8 mouse cellular contexts compared by ENCODE assay signal in the genomic region with DNA sequence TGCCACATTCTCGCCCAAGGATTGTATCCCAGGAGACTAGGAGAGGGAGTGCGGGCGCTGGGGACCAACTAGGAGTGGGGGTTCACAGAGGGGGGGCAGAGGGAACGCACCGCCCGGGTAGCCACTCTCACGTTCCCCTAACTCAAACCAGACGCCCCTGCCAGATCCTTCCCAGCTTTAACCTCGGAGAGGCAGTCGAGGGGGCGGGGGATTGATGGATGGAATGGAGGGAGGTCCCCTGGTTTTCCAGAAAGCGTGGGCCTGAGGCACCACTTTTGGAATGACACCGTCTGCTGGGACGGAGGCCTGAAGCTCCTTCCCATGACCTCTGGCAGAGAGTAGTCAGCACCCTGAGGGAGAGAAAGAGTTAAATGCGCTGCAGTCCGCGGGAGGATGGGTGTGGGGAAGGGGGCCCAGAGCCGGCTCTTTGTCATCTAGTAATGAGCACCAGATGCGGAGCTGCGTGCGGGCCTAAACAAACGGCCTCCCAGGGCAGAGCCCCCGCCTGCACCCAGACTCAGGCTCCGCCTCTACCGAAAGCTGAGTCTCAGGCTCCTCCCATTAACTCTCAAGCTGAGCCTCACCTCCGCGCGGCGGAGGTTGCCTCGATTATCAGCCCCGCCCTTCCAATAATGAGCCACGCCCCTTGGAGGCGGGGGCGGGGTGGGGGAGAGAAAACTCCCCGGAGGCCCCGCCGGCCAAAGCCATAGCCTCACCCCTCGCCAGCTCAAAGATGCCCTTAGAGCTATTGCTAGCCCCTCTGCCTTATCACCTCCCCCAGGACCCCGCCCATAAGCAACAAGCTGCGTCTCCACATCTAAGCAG. TPM values are rescaled to one million over a fixed set of nuclear protein-coding genes. Genes with fewer than 3 reads are reported as not detected.
DNase-seq lines count a peak whose midpoint lies in the region; ATAC-seq and TF ChIP-seq lines count a peak whose summit lies in the region.

No protein-coding gene starts in this region.

- H3K27me3 ChIP-seq in erythroblast, embryonic 14.5 days (ENCODE audit: control insufficient read depth): peaks cover 69% of the 10 kb centered on the region
- peaks cover 22% of the 10 kb centered on the region for H3K27me3 ChIP-seq in heart, embryonic 16.5 days (ENCODE audit: control insufficient read depth, insufficient read depth, low read length)
- H3K27me3 ChIP-seq in spleen, adult 2 months (ENCODE audit: control insufficient read depth, insufficient read depth, low read length): peaks cover 12% of the 10 kb centered on the region

- no peak for TF ChIP-seq POLR2A in spleen, adult 2 months (IDR thresholded peaks at IDR 0.05; ENCODE audit: low read depth, low read length)

- DNase-seq in ES-E14 (ENCODE audit: low read depth, low spot score): peak; percentile 95
- peak; percentile 70 for DNase-seq in adrenal gland, adult 8-10 months
- DNase-seq in kidney, postnatal 10 days: peak; percentile 87
- DNase-seq in spleen, adult 2 months (ENCODE audit: low read depth in 1 of 2, low spot score in 2 of 2): peak in 1 of 2 experiments; percentile 52
- no peak for DNase-seq in thymus, postnatal 10 days (ENCODE audit: low spot score in 2 of 2)

- peak overlapping the region; percentile 59 for H3K9ac ChIP-seq in ES-E14 (ENCODE audit: insufficient read depth, low read depth, low read length, poor library complexity, severe bottlenecking)
- peak overlapping the region; percentile 69 for H3K9ac ChIP-seq in heart, embryonic 16.5 days (ENCODE audit: low read length)

- H3K27ac ChIP-seq in ES-E14 (ENCODE audit: insufficient read depth, low read depth, low read length, poor library complexity, severe bottlenecking): peak overlapping the region; percentile 48; the same call in 1 of the 2 replicates
- H3K27ac ChIP-seq in heart, embryonic 16.5 days (ENCODE audit: low read length): peak overlapping the region; percentile 43
- no peak overlapping the region for H3K27ac ChIP-seq in spleen, adult 2 months (ENCODE audit: insufficient read depth, low read length)

- WGBS in heart, embryonic 16.5 days: 3% methylated on average over 40 of the region's 40 CpGs
- WGBS in spleen, adult 2 months: 11% methylated on average over 40 of the region's 40 CpGs

- TF ChIP-seq CTCF in spleen, adult 2 months (IDR thresholded peaks at IDR 0.05; ENCODE audit: extremely low read depth, insufficient read depth, insufficient read length, insufficient replicate concordance): no peak

- H3K9me3 ChIP-seq in ES-E14 (ENCODE audit: control insufficient read depth, insufficient read depth, low read depth, low read length): no peaks in the 10 kb centered on the region
- H3K9me3 ChIP-seq in erythroblast, embryonic 14.5 days (ENCODE audit: control insufficient read depth, low read length): peaks cover 3% of the 10 kb centered on the region
- H3K9me3 ChIP-seq in heart, embryonic 16.5 days (replicated peaks; ENCODE audit: control insufficient read depth, low read length): no peaks in the 10 kb centered on the region

- in situ Hi-C loops in ES-E14 (cut with MboI; ENCODE audit: low sequenced_read_pairs in 2 of 2, unreplicated experiment in 2 of 2): no loop called here

- peak; percentile 75 for ATAC-seq in heart, embryonic 16.5 days (replicated peaks; ENCODE audit: extremely low read depth, insufficient read depth, low FRiP score)
- ATAC-seq in megakaryocyte, adult 5-6 weeks (ENCODE audit: poor library complexity, severe bottlenecking): peak; percentile 80

- peaks cover 7 to 25% of the 10 kb centered on the region in 2 experiments; a peak in 3 of 4 replicates for H3K4me1 ChIP-seq in ES-E14 (ENCODE audit: control insufficient read depth in 2 of 2, insufficient read depth in 2 of 2, low read length in 2 of 2, poor library complexity in 1 of 2)
- peaks cover 67% of the 10 kb centered on the region for H3K4me1 ChIP-seq in erythroblast, embryonic 14.5 days (ENCODE audit: control insufficient read depth)
- peaks cover 23% of the 10 kb centered on the region for H3K4me1 ChIP-seq in heart, embryonic 16.5 days (ENCODE audit: control insufficient read depth, insufficient read depth, low read length)
- peaks cover 6% of the 10 kb centered on the region for H3K4me1 ChIP-seq in spleen, adult 2 months (ENCODE audit: control insufficient read depth, insufficient read depth, insufficient read length)

- H3K4me2 ChIP-seq in heart, embryonic 16.5 days (ENCODE audit: low read depth, low read length): peak overlapping the region; percentile 65

- no peaks in the 10 kb centered on the region for H3K36me3 ChIP-seq in ES-E14 (ENCODE audit: control insufficient read depth, insufficient read depth, low read length, poor library complexity, severe bottlenecking)
- no peaks in the 10 kb centered on the region for H3K36me3 ChIP-seq in erythroblast, embryonic 14.5 days (ENCODE audit: control insufficient read depth)
- no peaks in the 10 kb centered on the region for H3K36me3 ChIP-seq in heart, embryonic 16.5 days (ENCODE audit: control insufficient read depth, insufficient read depth)
- no peaks in the 10 kb centered on the region for H3K36me3 ChIP-seq in spleen, adult 2 months (ENCODE audit: control insufficient read depth, insufficient read depth, low read length)

- H3K4me3 ChIP-seq in ES-E14 (ENCODE audit: insufficient read depth in 1 of 2, low read depth in 1 of 2, low read length in 2 of 2, poor library complexity in 1 of 2, severe bottlenecking in 1 of 2): peak overlapping the region; percentile 64 to 68
- H3K4me3 ChIP-seq in erythroblast, embryonic 14.5 days (replicated peaks): peak overlapping the region; percentile 62
- peak overlapping the region; percentile 59 for H3K4me3 ChIP-seq in heart, embryonic 16.5 days (ENCODE audit: low read length)
- H3K4me3 ChIP-seq in spleen, adult 2 months (ENCODE audit: extremely low read depth, insufficient read depth, insufficient read length): peak overlapping the region; percentile 45

TF ChIP-seq in ES-E14, 5 proteins besides CTCF, POLR2A, EP300 and RAD21:
- TF ChIP-seq HCFC1 (IDR thresholded peaks at IDR 0.05; ENCODE audit: borderline replicate concordance, insufficient read depth, low read length): no peak
- TF ChIP-seq CHD2 (IDR thresholded peaks at IDR 0.05; ENCODE audit: low read depth, low read length): no peak
- TF ChIP-seq ZC3H11A (IDR thresholded peaks at IDR 0.05; ENCODE audit: borderline replicate concordance, low read depth, low read length): no peak
- no peak for TF ChIP-seq ZNF384 (IDR thresholded peaks at IDR 0.05; ENCODE audit: low read depth, low read length)
- TF ChIP-seq MAFK (IDR thresholded peaks at IDR 0.05; ENCODE audit: insufficient read depth, low read depth, low read length): no peak

RNA-seq across cellular contexts. Expression of a gene that starts 3.9 kb away (rescaled TPM):
- 4.5 and 9.0 TPM in 2 replicates for total RNA-seq in ES-E14 (2012; rRNA removed)
- total RNA-seq in adrenal gland, adult 8-10 months (2022): 10 to 100 TPM in 1 of 4 experiments, 1 to 10 TPM in 3; 8.9 to 11.8 (median 9.2) TPM
- 0.06 and 0.11 TPM in 2 replicates for polyA plus RNA-seq in erythroblast, embryonic 14.5 days (2012)
- polyA plus RNA-seq in heart, embryonic 16.5 days (2015; fragmentation: Nextera tagmentation; extraction: Ambion mirVana): 21.1 and 23.4 TPM in 2 replicates
- 0.13 TPM in 1 of 2 replicates, not detected in the other for total RNA-seq in megakaryocyte, adult 5-6 weeks (2015)
- not detected in 2 replicates for total RNA-seq in megakaryocyte, adult 5-6 weeks (2017)
- polyA plus RNA-seq in spleen, adult 2 months (2012; rRNA removed): 5.5 and 6.3 TPM in 2 replicates

RNA-seq across cellular contexts. Expression of a gene that starts 13.6 kb away (rescaled TPM):
- 0.89 and 2.3 TPM in 2 replicates for total RNA-seq in ES-E14 (2012; rRNA removed)
- 1 to 10 TPM; 2.1 to 2.8 (median 2.6) TPM for total RNA-seq in adrenal gland, adult 8-10 months (2022)
- 0.02 TPM in 1 of 2 replicates, not detected in the other for polyA plus RNA-seq in erythroblast, embryonic 14.5 days (2012)
- 3.2 and 4.6 TPM in 2 replicates for polyA plus RNA-seq in heart, embryonic 16.5 days (2015; fragmentation: Nextera tagmentation; extraction: Ambion mirVana)
- total RNA-seq in megakaryocyte, adult 5-6 weeks (2015): not detected in 2 replicates
- not detected in 2 replicates for total RNA-seq in megakaryocyte, adult 5-6 weeks (2017)
- 0.69 and 1.4 TPM in 2 replicates for polyA plus RNA-seq in spleen, adult 2 months (2012; rRNA removed)

RNA-seq across cellular contexts. Expression of a gene that starts 16.6 kb away (rescaled TPM):
- total RNA-seq in ES-E14 (2012; rRNA removed): 84.4 and 110 TPM in 2 replicates
- 10 to 100 TPM; 58.5 to 79.0 (median 62.9) TPM for total RNA-seq in adrenal gland, adult 8-10 months (2022)
- polyA plus RNA-seq in erythroblast, embryonic 14.5 days (2012): 0.79 and 0.94 TPM in 2 replicates
- 94.1 and 98.6 TPM in 2 replicates for polyA plus RNA-seq in heart, embryonic 16.5 days (2015; fragmentation: Nextera tagmentation; extraction: Ambion mirVana)
- 30.6 and 33.4 TPM in 2 replicates for total RNA-seq in megakaryocyte, adult 5-6 weeks (2015)
- total RNA-seq in megakaryocyte, adult 5-6 weeks (2017): 8.5 and 14.1 TPM in 2 replicates
- 60.5 and 84.1 TPM in 2 replicates for polyA plus RNA-seq in spleen, adult 2 months (2012; rRNA removed)

RNA-seq across cellular contexts. Expression of a gene that starts 21.5 kb away (rescaled TPM):
- 9.0 and 16.5 TPM in 2 replicates for total RNA-seq in ES-E14 (2012; rRNA removed)
- 1 to 10 TPM; 4.1 to 8.1 (median 7.7) TPM for total RNA-seq in adrenal gland, adult 8-10 months (2022)
- polyA plus RNA-seq in erythroblast, embryonic 14.5 days (2012): 0.03 and 0.13 TPM in 2 replicates
- polyA plus RNA-seq in heart, embryonic 16.5 days (2015; fragmentation: Nextera tagmentation; extraction: Ambion mirVana): 1.8 and 2.2 TPM in 2 replicates
- 0.30 and 0.65 TPM in 2 replicates for total RNA-seq in megakaryocyte, adult 5-6 weeks (2015)
- 0.15 and 0.98 TPM in 2 replicates for total RNA-seq in megakaryocyte, adult 5-6 weeks (2017)
- 1.9 and 2.6 TPM in 2 replicates for polyA plus RNA-seq in spleen, adult 2 months (2012; rRNA removed)

RNA-seq across cellular contexts. Expression of a gene that starts 26.6 kb away (rescaled TPM):
- total RNA-seq in ES-E14 (2012; rRNA removed): 2.5 and 3.7 TPM in 2 replicates
- 1 to 10 TPM; 1.5 to 3.2 (median 2.6) TPM for total RNA-seq in adrenal gland, adult 8-10 months (2022)
- polyA plus RNA-seq in erythroblast, embryonic 14.5 days (2012): 0.12 and 0.17 TPM in 2 replicates
- polyA plus RNA-seq in heart, embryonic 16.5 days (2015; fragmentation: Nextera tagmentation; extraction: Ambion mirVana): 2.3 and 2.8 TPM in 2 replicates
- not detected in 2 replicates for total RNA-seq in megakaryocyte, adult 5-6 weeks (2015)
- not detected in 2 replicates for total RNA-seq in megakaryocyte, adult 5-6 weeks (2017)
- polyA plus RNA-seq in spleen, adult 2 months (2012; rRNA removed): 0.94 and 1.4 TPM in 2 replicates

Comparison
In these comparisons a context has a peak if more than half of its experiments do, and no peak if none do; other contexts are left out.
1. DNase-seq: peak in ES-E14 (single experiment), adrenal gland, adult 8-10 months (single experiment) and kidney, postnatal 10 days (single experiment); none in thymus, postnatal 10 days (0 of 2).
2. Peak in every context shown above with its lines, with median percentiles within 50 percentile points of each other: H3K4me3 ChIP-seq.